Mouse (Mus musculus) CH12.LX (cell line): ENCODE results near the gene Lrrc49.

Experiments
- CHD1 ChIP-seq: IDR thresholded peaks from 2 replicates; pipeline ENCODE4 v1.6.1; 2012; ENCODE audit warnings: low read depth, low read length, improper control_type of control experiment, inconsistent platforms
- CTCF ChIP-seq, 2 experiments: IDR thresholded peaks in 1 of 2; conservative IDR thresholded peaks in 1 of 2; 2 replicates each; pipeline ENCODE4 v1.5.1; 2011 to 2012; ENCODE audit warnings: low read depth in 2 of 2, low read length in 2 of 2, improper control_type of control experiment in 1 of 2, inconsistent platforms in 1 of 2, mild to moderate bottlenecking in 1 of 2, moderate library complexity in 1 of 2
- NELFE ChIP-seq: IDR thresholded peaks from 2 replicates; pipeline ENCODE4 v1.6.1; 2011; ENCODE audit warnings: low read depth, low read length, improper control_type of control experiment
- PAX5 ChIP-seq: IDR thresholded peaks from 2 replicates; pipeline ENCODE4 v1.6.1; 2012; ENCODE audit warnings: low read length, inconsistent platforms, mixed read lengths
- POLR2A ChIP-seq: IDR thresholded peaks from 2 replicates; pipeline ENCODE4 v1.6.1; 2011; ENCODE audit warnings: low read depth, mild to moderate bottlenecking, improper control_type of control experiment, low read length
- SIN3A ChIP-seq: IDR thresholded peaks from 2 replicates; pipeline ENCODE4 v1.6.1; 2012; ENCODE audit warnings: low read length, improper control_type of control experiment, inconsistent platforms
- SMC3 ChIP-seq: IDR thresholded peaks from 2 replicates; pipeline ENCODE4 v1.6.1; 2011; ENCODE audit warnings: low read depth, low read length, improper control_type of control experiment

DNA sequence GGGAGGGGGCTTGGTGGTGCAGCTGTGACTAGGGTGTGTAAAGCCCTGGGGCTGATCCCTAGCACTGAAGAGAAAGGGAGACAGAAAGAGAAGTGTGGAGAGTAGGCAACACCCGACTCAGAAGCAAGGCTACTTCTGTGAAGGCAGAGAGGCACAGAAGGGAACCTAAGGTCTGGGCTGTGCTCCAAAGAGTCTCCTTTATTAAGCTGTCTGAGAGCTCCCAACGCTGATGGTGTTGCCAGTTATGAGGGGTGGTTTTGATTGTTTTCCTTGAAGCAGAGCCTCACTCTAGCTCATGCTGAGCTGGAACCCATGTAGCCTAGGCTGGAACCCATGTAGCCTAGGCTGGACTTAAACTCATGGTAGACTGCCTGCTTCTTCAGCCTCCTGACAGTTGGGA is 25.0 kb downstream of the Lrrc49 start:
- TF ChIP-seq CTCF (conservative IDR thresholded peaks at IDR 0.05 in 1 of 2, IDR thresholded peaks at IDR 0.05 in 1 of 2; ENCODE audit: low read depth in 2 of 2, low read length in 2 of 2), result no peak
- no peak for TF ChIP-seq PAX5
- no peak for TF ChIP-seq CHD1
- no peak for TF ChIP-seq POLR2A
- no peak for TF ChIP-seq SMC3
- no peak for TF ChIP-seq NELFE
- no peak for TF ChIP-seq SIN3A
